ENCODE assay signal across 9 mouse cellular contexts in genomic region chr6:120821715-120822114, GRCm38 (mm10). TPM values are rescaled to one million over a fixed set of nuclear protein-coding genes. Genes with fewer than 3 reads are reported as not detected.
DNase-seq lines count a peak whose midpoint lies in the region; ATAC-seq and TF ChIP-seq lines count a peak whose summit lies in the region.
"Had no signal": no experiment of that assay in that cellular context is flagged by ENCODE, and none has a peak within 500 bp of the region (broad histone marks: within the 10 kb centered on the region; RNA-seq: fewer than 3 reads in every experiment).

No protein-coding gene starts in this region.

- no peak for ATAC-seq in forebrain, embryonic 12.5 days (ENCODE audit: low FRiP score)
- no peak for ATAC-seq in liver, embryonic 13.5 days (ENCODE audit: low read depth)

- H3K79me2 ChIP-seq in heart, adult 2 months (replicated peaks; ENCODE audit: control insufficient read depth, insufficient read depth, low read length): peaks cover 1% of the 10 kb centered on the region

- TF ChIP-seq POLR2A in heart, adult 2 months (IDR thresholded peaks at IDR 0.05; ENCODE audit: insufficient read depth, low read depth, low read length): no peak

- no peak overlapping the region for H3K9ac ChIP-seq in heart, adult 2 months (ENCODE audit: low read depth, low read length)
- H3K9ac ChIP-seq in forebrain, embryonic 12.5 days: peak overlapping the region; percentile 84
- peak overlapping the region; percentile 96 for H3K9ac ChIP-seq in liver, embryonic 13.5 days

- no peak for TF ChIP-seq EP300 in heart, adult 2 months (IDR thresholded peaks at IDR 0.05; ENCODE audit: insufficient read depth, low read depth, low read length)

- DNase-seq in heart, adult 2 months: no peak
- DNase-seq in heart, postnatal 36 days: no peak
- DNase-seq in 416B (ENCODE audit: low read depth): peak; percentile 32
- DNase-seq in liver, embryonic 13.5 days: no peak
- DNase-seq in cerebellum, adult 18-20 months: no peak
- no peak for DNase-seq in urinary bladder, adult 18-20 months (ENCODE audit: low spot score in 2 of 2)
- no peak for DNase-seq in left cerebral cortex, postnatal 36 days (ENCODE audit: low spot score in 2 of 2)

- peak overlapping the region; percentile 99 for H3K4me3 ChIP-seq in heart, adult 2 months
- H3K4me3 ChIP-seq in forebrain, embryonic 12.5 days (replicated peaks): peak overlapping the region; percentile 93
- peak overlapping the region; percentile 99 for H3K4me3 ChIP-seq in liver, embryonic 13.5 days (replicated peaks)

- intact Hi-C loops in heart, adult 2 months (cut with DNase I): loop anchor here (5.0 kb wide), 1 partner anchor 289 kb away; the partner anchor contains the start of gene Hdhd5
- intact Hi-C loops in heart, postnatal 36 days (cut with DNase I): loop anchor here (10.0 kb wide), 1 partner anchor 787 kb away; the partner anchor contains the start of gene Wnk1
- intact Hi-C loops in left cerebral cortex, postnatal 36 days (cut with DNase I): no loop called here

- no peak for TF ChIP-seq CTCF in heart, adult 2 months (IDR thresholded peaks at IDR 0.05)

- 34% methylated on average over 5 of the region's 5 CpGs for WGBS in heart, adult 2 months
- WGBS in forebrain, embryonic 12.5 days: 59% methylated on average over 5 of the region's 5 CpGs
- 28% methylated on average over 5 of the region's 5 CpGs for WGBS in liver, embryonic 13.5 days (ENCODE audit: insufficient replicate concordance)

- H3K9me3 ChIP-seq in forebrain, embryonic 12.5 days: no peaks in the 10 kb centered on the region
- H3K9me3 ChIP-seq in liver, embryonic 13.5 days (replicated peaks): peaks cover 10% of the 10 kb centered on the region; the same call in 1 of the 2 replicates

- H3K27ac ChIP-seq in heart, adult 2 months: peak overlapping the region; percentile 94
- no peak overlapping the region for H3K27ac ChIP-seq in forebrain, embryonic 12.5 days
- peak overlapping the region; percentile 98 for H3K27ac ChIP-seq in liver, embryonic 13.5 days

- peak overlapping the region; percentile 61 for H3K4me2 ChIP-seq in forebrain, embryonic 12.5 days
- H3K4me2 ChIP-seq in liver, embryonic 13.5 days: peak overlapping the region; percentile 85

- no peaks in the 10 kb centered on the region for H3K27me3 ChIP-seq in heart, adult 2 months (ENCODE audit: control insufficient read depth, insufficient read depth, low read length)
- no peaks in the 10 kb centered on the region for H3K27me3 ChIP-seq in forebrain, embryonic 12.5 days
- H3K27me3 ChIP-seq in liver, embryonic 13.5 days: no peaks in the 10 kb centered on the region

- H3K4me1 ChIP-seq in heart, adult 2 months (ENCODE audit: control insufficient read depth, insufficient read depth, low read length): peaks cover 3% of the 10 kb centered on the region
- peaks cover 17% of the 10 kb centered on the region for H3K4me1 ChIP-seq in forebrain, embryonic 12.5 days
- peaks cover 51% of the 10 kb centered on the region for H3K4me1 ChIP-seq in liver, embryonic 13.5 days (replicated peaks)

- H3K36me3 ChIP-seq in heart, adult 2 months (ENCODE audit: control insufficient read depth, insufficient read depth, low read length): no peaks in the 10 kb centered on the region; the same call in 1 of the 2 replicates
- peaks cover 24% of the 10 kb centered on the region for H3K36me3 ChIP-seq in forebrain, embryonic 12.5 days (replicated peaks)
- peaks cover 34% of the 10 kb centered on the region for H3K36me3 ChIP-seq in liver, embryonic 13.5 days

RNA-seq across cellular contexts. Expression of gene Atp6v1e1, which starts 0.9 kb away (rescaled TPM):
- 100 to 1,000 TPM; 142 to 165 TPM for total RNA-seq in heart, adult 2 months (2021)
- 145 and 161 TPM in 2 replicates for polyA plus RNA-seq in heart, adult 2 months (2012; rRNA removed)
- 100 to 1,000 TPM; 159 to 160 TPM for total RNA-seq in heart, postnatal 36 days (2021)
- 146 and 154 TPM in 2 replicates for polyA plus RNA-seq in forebrain, embryonic 12.5 days (2016; fragmentation: Nextera tagmentation; extraction: Ambion mirVana)
- 158 and 180 TPM in 2 replicates for polyA plus RNA-seq in liver, embryonic 13.5 days (2015; fragmentation: Nextera tagmentation; extraction: Ambion mirVana)
- total RNA-seq in left cerebral cortex, postnatal 36 days (2021): 100 to 1,000 TPM; 539 to 601 TPM

RNA-seq across cellular contexts. Expression of gene Bcl2l13, which starts 14.3 kb away (rescaled TPM):
- 10 to 100 TPM; 72.5 to 84.8 TPM for total RNA-seq in heart, adult 2 months (2021)
- polyA plus RNA-seq in heart, adult 2 months (2012; rRNA removed): 36.2 and 49.7 TPM in 2 replicates
- 10 to 100 TPM; 81.5 to 88.1 TPM for total RNA-seq in heart, postnatal 36 days (2021)
- 45.6 and 49.6 TPM in 2 replicates for polyA plus RNA-seq in forebrain, embryonic 12.5 days (2016; fragmentation: Nextera tagmentation; extraction: Ambion mirVana)
- polyA plus RNA-seq in liver, embryonic 13.5 days (2015; fragmentation: Nextera tagmentation; extraction: Ambion mirVana): 37.7 and 44.1 TPM in 2 replicates
- total RNA-seq in left cerebral cortex, postnatal 36 days (2021): 10 to 100 TPM; 45.5 to 55.5 TPM

RNA-seq across cellular contexts. Expression of gene Slc25a18, which starts 48.3 kb away (rescaled TPM):
- total RNA-seq in heart, adult 2 months (2021): under 1 TPM; 0.11 to 0.13 TPM
- polyA plus RNA-seq in heart, adult 2 months (2012; rRNA removed): 0.18 and 0.37 TPM in 2 replicates
- under 1 TPM in 1 of 2 experiments, not detected in 1; 0.25 TPM for total RNA-seq in heart, postnatal 36 days (2021)
- 0.60 and 0.77 TPM in 2 replicates for polyA plus RNA-seq in forebrain, embryonic 12.5 days (2016; fragmentation: Nextera tagmentation; extraction: Ambion mirVana)
- 0.07 and 0.09 TPM in 2 replicates for polyA plus RNA-seq in liver, embryonic 13.5 days (2015; fragmentation: Nextera tagmentation; extraction: Ambion mirVana)
- 10 to 100 TPM; 59.5 to 70.6 TPM for total RNA-seq in left cerebral cortex, postnatal 36 days (2021)
- total RNA-seq: common myeloid progenitor, adult 5-6 weeks had no signal

Comparison
In these comparisons a context has a peak if more than half of its experiments do, and no peak if none do; other contexts are left out.
1. RNA of gene Slc25a18, which starts 48.3 kb away (total RNA-seq): 59.5 to 70.6 TPM in left cerebral cortex, postnatal 36 days; 0.25 TPM in heart, postnatal 36 days and 0.11 to 0.13 TPM in heart, adult 2 months; every median in the first group is over 10 times any median in the second.
2. Peak in every context shown above with its lines, with median percentiles within 50 percentile points of each other: H3K4me3 ChIP-seq.